Mouse (Mus musculus) gastrocnemius, postnatal 25 days (tissue): ENCODE data around the gene Adamts5. TPM values are rescaled to one million over a fixed set of nuclear protein-coding genes. Genes with fewer than 3 reads are reported as not detected.

Source experiments
- DNase-seq: peaks from one replicate; pipeline ENCODE4 v3.0.0; 2022
- long read RNA-seq, 2 experiments: library from polyadenylated mRNA; stranded (forward); transcript quantifications; one replicate each; pipeline ENCODE4 v2.0.0; 2021
- total RNA-seq, 2 experiments: library from RNA; stranded (reverse); gene quantifications; 1 replicate in 1 of 2; 2 replicates in 1 of 2; pipeline ENCODE4 v1.2.3; 2021

Gene Adamts5
- total RNA-seq, result 1 to 10 TPM; 5.8 to 7.2 TPM
- long read RNA-seq, experiment 1, full-length matches to known transcripts, result 3 of 7 reads
- long read RNA-seq, experiment 1, partial matches to known transcripts, result 1 of 7 reads
- long read RNA-seq, experiment 1, other reads (novel, unspliced or antisense), result 3 of 7 reads
- long read RNA-seq, experiment 2, full-length matches to known transcripts, result 2 of 2 reads
- long read RNA-seq, experiment 2, partial matches to known transcripts, result 0 of 2 reads
- long read RNA-seq, experiment 2, other reads (novel, unspliced or antisense), result 0 of 2 reads

DNA sequence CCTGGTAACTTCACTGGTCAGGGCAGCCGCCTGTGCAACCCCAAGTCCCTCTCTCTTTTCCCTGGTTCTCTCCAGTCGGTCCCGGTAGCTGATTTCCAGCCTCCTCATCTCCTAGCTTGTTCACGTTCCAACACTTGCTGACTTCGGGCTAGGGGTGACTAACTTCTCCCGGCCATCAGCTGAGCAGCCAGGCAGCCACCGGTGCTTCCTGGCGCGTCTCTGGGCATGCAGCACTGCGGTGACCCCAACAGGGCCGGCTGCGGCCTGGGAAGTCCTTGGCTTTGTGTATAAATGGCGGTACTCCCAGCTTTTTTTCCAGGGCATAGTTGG lies at the start of gene Adamts5:
TSS of gene Adamts5 (minus strand) at position 248 of the 330 bp plus-strand sequence.
- DNase-seq, result peak; percentile 25

GRCm38 (mm10) chr16:85950356-85950755 lies 48.7 kb upstream of the Adamts5 start:
- DNase-seq, result no peak

GRCm38 (mm10) chr16:85926004-85926403 lies 24.4 kb upstream of the Adamts5 start:
- DNase-seq, result no peak

- DNase-seq, result no peak
Observed at GRCm38 (mm10) chr16:85922454-85922853, 20.8 kb upstream of the Adamts5 start.

GRCm38 (mm10) chr16:85920122-85920521 lies 18.5 kb upstream of the Adamts5 start:
- DNase-seq, result no peak

DNA sequence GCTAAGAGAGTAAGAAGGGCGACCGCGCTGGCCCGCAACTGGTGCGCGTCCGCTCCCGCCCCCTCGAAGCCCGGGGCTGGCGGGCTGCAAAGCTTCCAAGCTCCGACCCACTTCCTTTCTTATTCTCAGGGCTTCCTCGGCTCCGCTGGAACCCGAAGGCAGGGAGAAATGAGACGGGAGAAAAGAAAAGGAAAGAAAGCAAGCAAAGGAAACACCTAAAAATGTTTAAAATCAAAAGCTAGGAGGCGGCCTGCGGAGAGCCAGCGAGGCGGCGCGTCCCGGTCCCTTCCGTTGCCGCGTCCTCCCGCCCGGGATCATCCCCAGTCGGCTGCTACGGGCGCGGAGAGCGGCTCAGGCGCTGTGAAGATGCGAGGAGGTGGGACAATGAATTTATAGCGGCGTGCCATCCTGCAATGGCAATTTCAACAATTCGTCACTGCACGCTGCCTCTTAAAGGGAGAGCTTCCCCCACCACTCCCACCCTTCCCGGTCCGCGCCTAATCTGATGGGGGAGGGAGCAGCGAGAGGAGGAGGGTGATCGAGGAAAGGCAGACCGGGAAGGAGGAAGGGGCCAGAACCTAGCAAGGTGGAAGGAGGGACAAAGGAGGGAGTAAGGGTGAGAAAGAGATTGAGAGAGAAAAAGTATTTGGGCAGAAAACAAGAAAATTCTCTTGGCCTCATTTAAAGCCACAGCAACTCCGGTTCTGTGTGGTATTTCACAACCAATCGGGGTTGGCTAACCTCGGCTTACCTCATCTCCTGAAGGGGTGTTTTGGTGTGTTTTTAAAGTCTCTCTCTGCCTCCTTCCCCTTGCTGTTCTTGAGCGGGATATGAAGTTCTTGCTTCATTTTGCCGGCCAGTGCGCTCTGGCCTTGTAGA lies 687 bp downstream of the Adamts5 start:
- DNase-seq, result peak; percentile 59

GRCm38 (mm10) chr16:85899790-85900587 lies 1.6 kb downstream of the Adamts5 start:
- DNase-seq, result peak; percentile 31

DNA sequence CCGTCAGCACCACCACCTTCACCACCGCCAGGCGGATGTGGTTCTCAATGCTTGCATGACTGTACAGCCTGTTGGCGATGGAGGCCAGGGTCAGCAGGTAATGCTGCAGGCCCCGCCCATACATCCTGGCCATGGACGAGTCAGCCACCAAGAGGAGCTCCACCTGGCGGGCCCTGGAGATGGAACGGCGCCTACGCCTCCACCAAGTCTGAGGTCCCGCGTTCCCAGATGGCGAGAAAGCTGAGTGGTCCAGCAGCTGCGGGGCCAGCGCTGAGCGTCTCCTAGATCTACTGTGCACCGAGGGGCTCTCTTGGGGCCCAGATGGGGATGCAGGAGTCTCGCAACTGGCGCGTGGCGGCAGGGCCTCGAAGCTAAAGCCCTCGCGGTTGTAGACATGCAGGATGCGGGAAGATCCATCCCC lies 2.3 kb downstream of the Adamts5 start:
- DNase-seq, result peak; percentile 26

- no peak for DNase-seq
Observed at GRCm38 (mm10) chr16:85898816-85899215, 2.8 kb downstream of the Adamts5 start.

DNA sequence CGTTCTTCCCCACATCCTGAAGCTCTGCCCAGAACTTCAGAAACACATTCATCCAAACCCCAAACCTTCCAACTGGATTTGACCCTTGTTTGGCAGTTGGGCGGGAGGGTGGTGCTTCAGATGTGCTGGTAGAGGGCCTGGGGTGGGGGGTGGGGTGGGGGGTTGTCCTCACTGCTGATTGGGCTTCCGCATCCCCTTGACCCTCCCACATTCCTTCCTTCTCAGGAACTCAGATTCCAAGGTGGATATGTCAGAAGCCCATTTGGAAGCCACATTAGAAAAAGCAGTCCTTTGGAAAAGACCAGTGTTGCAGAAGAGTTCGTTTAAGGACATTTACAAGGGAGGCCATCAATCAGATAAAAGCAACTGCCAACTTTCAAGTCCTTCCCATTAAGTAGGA lies 3.2 kb downstream of the Adamts5 start:
- DNase-seq, result peak; percentile 75

- DNase-seq, result no peak
Observed at GRCm38 (mm10) chr16:85897854-85898253, 3.8 kb downstream of the Adamts5 start.

GRCm38 (mm10) chr16:85895948-85896347 lies 5.7 kb downstream of the Adamts5 start:
- DNase-seq, result no peak

- DNase-seq, result no peak
Observed at GRCm38 (mm10) chr16:85889778-85890177, 11.8 kb downstream of the Adamts5 start.

DNA sequence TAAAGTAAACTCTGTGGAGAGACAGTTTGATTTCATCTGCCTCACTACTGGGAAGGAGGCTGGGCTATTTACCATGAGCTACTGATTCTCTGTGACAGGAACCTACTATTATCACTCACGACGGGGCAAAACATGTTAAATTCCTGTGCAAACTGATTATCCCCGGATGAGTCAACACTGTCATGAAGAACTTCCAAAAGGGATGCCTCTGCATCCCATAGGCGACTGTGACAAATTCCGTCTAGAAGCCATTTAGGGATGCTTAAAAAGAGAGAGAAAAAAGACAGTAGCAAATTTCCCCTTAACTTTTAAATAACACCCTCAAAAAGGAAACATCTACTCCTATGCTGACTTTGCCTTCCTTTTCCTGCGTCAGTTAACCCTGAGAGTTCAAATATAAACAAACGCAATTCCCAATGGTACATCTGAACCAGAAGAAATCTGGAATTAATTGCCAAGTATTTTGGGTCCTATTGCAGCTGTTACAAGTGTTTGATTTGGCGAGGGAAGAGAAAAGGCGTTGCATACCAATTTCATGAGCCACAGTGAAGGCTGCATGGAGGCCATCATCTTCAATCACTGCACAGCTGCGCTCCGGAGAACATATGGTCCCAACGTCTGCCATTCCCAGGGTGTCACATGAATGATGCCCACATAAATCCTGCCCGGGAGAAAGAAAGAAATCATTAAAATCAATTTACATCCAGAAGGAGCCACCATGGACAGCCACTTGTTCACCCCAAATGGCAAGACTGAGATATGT lies 14.2 kb downstream of the Adamts5 start:
- no peak for DNase-seq

- DNase-seq, result no peak
Observed at GRCm38 (mm10) chr16:85879075-85879474, 22.6 kb downstream of the Adamts5 start.

DNA sequence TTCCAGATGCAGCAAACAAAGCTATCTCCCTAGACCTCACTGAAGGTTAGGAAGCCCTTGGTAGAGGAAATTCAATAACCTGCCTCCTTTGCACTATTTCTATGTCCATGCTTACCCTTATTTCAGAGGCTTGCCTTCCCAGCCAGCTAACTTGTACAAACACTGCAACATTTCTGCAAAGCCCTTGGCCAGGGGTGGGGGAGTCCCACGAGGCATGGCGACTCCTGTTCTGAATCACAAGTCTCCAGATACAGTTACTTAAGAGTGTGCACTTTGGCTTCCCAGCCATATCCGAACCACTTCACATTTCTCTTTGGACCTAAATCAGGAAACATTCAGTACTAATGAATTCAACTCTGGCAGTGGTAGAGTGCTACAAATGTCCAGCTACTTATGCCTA lies 27.5 kb downstream of the Adamts5 start:
- peak; percentile 51 for DNase-seq

- DNase-seq, result no peak
Observed at GRCm38 (mm10) chr16:85871971-85872370, 29.7 kb downstream of the Adamts5 start.

GRCm38 (mm10) chr16:85871248-85871647 lies 30.4 kb downstream of the Adamts5 start:
- DNase-seq, result no peak

GRCm38 (mm10) chr16:85864691-85865389 lies 36.8 kb downstream of the Adamts5 start:
- DNase-seq, result no peak

DNA sequence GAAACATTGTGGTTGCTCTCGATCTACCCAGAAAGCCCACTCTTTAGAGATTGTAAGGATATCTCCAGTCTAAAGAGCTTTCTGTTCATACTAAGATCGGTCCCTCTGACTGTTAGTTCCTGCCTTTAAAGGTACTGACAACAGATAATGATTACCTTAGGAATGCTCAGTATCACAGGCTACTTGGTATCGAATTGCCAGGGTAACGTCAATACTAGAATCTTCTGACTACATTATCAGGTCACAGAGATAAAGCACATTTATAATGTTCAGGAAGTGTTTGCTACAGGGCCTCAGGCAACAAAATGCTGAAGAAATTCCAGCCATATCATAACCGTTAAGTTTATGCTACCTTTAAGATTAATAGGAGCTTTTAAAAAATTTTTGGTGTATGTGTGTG lies 47.1 kb downstream of the Adamts5 start:
- DNase-seq, result no peak

DNA sequence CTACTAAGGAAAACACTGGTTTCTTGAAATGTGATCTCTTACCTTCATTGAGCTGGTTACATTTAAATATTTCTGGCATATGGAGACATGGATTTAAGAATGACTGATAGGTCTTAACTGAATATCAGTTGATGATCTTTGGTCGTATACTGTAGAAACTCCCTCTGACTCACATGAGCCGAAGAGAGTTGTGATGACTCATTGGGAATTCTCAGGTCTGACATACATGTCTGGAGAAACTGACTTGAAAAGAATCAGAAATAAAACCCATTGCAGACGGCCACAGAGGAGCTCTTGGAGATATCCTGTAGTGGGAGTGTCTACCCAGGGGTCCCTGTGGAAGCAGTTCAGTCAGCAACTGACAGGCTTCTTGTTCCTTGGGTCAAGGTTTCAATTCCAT lies 74.6 kb downstream of the Adamts5 start:
- no peak for DNase-seq
